Mouse (Mus musculus): ENCODE results near the gene Cnnm2. TPM values are rescaled to one million over a fixed set of nuclear protein-coding genes. Genes with fewer than 3 reads are reported as not detected.

Gene Cnnm2
- total and polyA plus RNA-seq, 3 experiments: 16.2 to 67.6 (median 27.1) TPM

GRCm38 (mm10) chr19:46848381-46849268 lies 87.2 kb downstream of the Cnnm2 start:
- Histone ChIP-seq H3K27me3 (ENCODE audit: insufficient read depth, low read length) (no peaks in the 10 kb centered on the region), H3K4me3 (ENCODE audit: low read depth, low read length) (peak overlapping the region; percentile 21; the same call in 1 of the 2 replicates), H3K4me1 (ENCODE audit: insufficient read depth, low read depth, low read length) (peaks cover 88% of the 10 kb centered on the region), H3K36me3 (replicated peaks) (peaks cover 56% of the 10 kb centered on the region), H3K9me3 (replicated peaks) (no peaks in the 10 kb centered on the region)
- ATAC-seq (ENCODE audit: extremely low read depth, insufficient number of reproducible peaks, low FRiP score, poor library complexity, severe bottlenecking) (no peak), DNase-seq (ENCODE audit: low spot score) (no peak)
- no peak for TF ChIP-seq POLR2AphosphoS5 (IDR thresholded peaks at IDR 0.05; ENCODE audit: insufficient replicate concordance, low read depth, low read length)
- no peak for TF ChIP-seq TAL1 (conservative IDR thresholded peaks at IDR 0.05; ENCODE audit: low read depth, low read length)
- TF ChIP-seq GATA2 (IDR thresholded peaks at IDR 0.05; ENCODE audit: borderline replicate concordance, low read depth, low read length): no peak
- TF ChIP-seq CTCF (IDR thresholded peaks at IDR 0.05; ENCODE audit: low read depth, low read length): no peak
- TF ChIP-seq GATA1 (IDR thresholded peaks at IDR 0.05; ENCODE audit: borderline replicate concordance, low read length): no peak

GRCm38 (mm10) chr19:46849443-46849997 lies 88.1 kb downstream of the Cnnm2 start:
- Histone ChIP-seq H3K27me3 (ENCODE audit: insufficient read depth, low read length) (no peaks in the 10 kb centered on the region), H3K4me1 (ENCODE audit: insufficient read depth, low read depth, low read length) (peaks cover 88% of the 10 kb centered on the region)
- peak; percentile 62 for DNase-seq (ENCODE audit: low spot score)

GRCm38 (mm10) chr19:46856232-46856631 lies 94.8 kb downstream of the Cnnm2 start:
- Histone ChIP-seq H3K36me3 (replicated peaks) (peaks cover 84% of the 10 kb centered on the region), H3K4me1 (ENCODE audit: insufficient read depth, low read depth, low read length) (peaks cover 82% of the 10 kb centered on the region), H3K9me3 (replicated peaks) (no peaks in the 10 kb centered on the region), H3K4me3 (ENCODE audit: low read depth, low read length) (peak overlapping the region; percentile 52; the same call in 1 of the 2 replicates), H3K27me3 (ENCODE audit: insufficient read depth, low read length) (no peaks in the 10 kb centered on the region)
- DNase-seq (ENCODE audit: low spot score) (no peak), ATAC-seq (ENCODE audit: extremely low read depth, insufficient number of reproducible peaks, low FRiP score, poor library complexity, severe bottlenecking) (no peak)
- no peak for TF ChIP-seq TAL1 (conservative IDR thresholded peaks at IDR 0.05; ENCODE audit: low read depth, low read length)
- TF ChIP-seq CTCF (IDR thresholded peaks at IDR 0.05; ENCODE audit: low read depth, low read length): no peak
- no peak for TF ChIP-seq GATA1 (IDR thresholded peaks at IDR 0.05; ENCODE audit: borderline replicate concordance, low read length)
- no peak for TF ChIP-seq GATA2 (IDR thresholded peaks at IDR 0.05; ENCODE audit: borderline replicate concordance, low read depth, low read length)
- TF ChIP-seq POLR2AphosphoS5 (IDR thresholded peaks at IDR 0.05; ENCODE audit: insufficient replicate concordance, low read depth, low read length): no peak

More at GRCm38 (mm10) chr19:46849443-46849997, 88.1 kb downstream of the Cnnm2 start:
- Histone ChIP-seq H3K9me3 (replicated peaks) (no peaks in the 10 kb centered on the region), H3K36me3 (replicated peaks) (peaks cover 58% of the 10 kb centered on the region), H3K4me3 (ENCODE audit: low read depth, low read length) (peak overlapping the region; percentile 44; the same call in 1 of the 2 replicates)
- peak; percentile 79 for ATAC-seq (ENCODE audit: extremely low read depth, insufficient number of reproducible peaks, low FRiP score, poor library complexity, severe bottlenecking)
- TF ChIP-seq TAL1 (conservative IDR thresholded peaks at IDR 0.05; ENCODE audit: low read depth, low read length): peak; percentile 88
- TF ChIP-seq CTCF (IDR thresholded peaks at IDR 0.05; ENCODE audit: low read depth, low read length): no peak

GRCm38 (mm10) chr19:46856780-46857179 lies 95.4 kb downstream of the Cnnm2 start:
- DNase-seq (ENCODE audit: low spot score): no peak
- no peak for ATAC-seq (ENCODE audit: extremely low read depth, insufficient number of reproducible peaks, low FRiP score, poor library complexity, severe bottlenecking)
- TF ChIP-seq GATA1 (IDR thresholded peaks at IDR 0.05; ENCODE audit: borderline replicate concordance, low read length): no peak
- peak; percentile 84; the same call in 1 of the 2 replicates for TF ChIP-seq GATA2 (IDR thresholded peaks at IDR 0.05; ENCODE audit: borderline replicate concordance, low read depth, low read length)
- TF ChIP-seq TAL1 (conservative IDR thresholded peaks at IDR 0.05; ENCODE audit: low read depth, low read length): no peak
- no peak for TF ChIP-seq CTCF (IDR thresholded peaks at IDR 0.05; ENCODE audit: low read depth, low read length)
- H3K4me3 ChIP-seq (ENCODE audit: low read depth, low read length): peak overlapping the region; percentile 52; the same call in 1 of the 2 replicates
- peaks cover 86% of the 10 kb centered on the region for H3K4me1 ChIP-seq (ENCODE audit: insufficient read depth, low read depth, low read length)
- no peaks in the 10 kb centered on the region for H3K27me3 ChIP-seq (ENCODE audit: insufficient read depth, low read length)
- H3K9me3 ChIP-seq (replicated peaks): no peaks in the 10 kb centered on the region
- peaks cover 85% of the 10 kb centered on the region for H3K36me3 ChIP-seq (replicated peaks)

GRCm38 (mm10) chr19:46857277-46857989 lies 96.0 kb downstream of the Cnnm2 start:
- DNase-seq (ENCODE audit: low spot score) (no peak), ATAC-seq (ENCODE audit: extremely low read depth, insufficient number of reproducible peaks, low FRiP score, poor library complexity, severe bottlenecking) (no peak)
- H3K36me3 ChIP-seq (replicated peaks): peaks cover 86% of the 10 kb centered on the region
- H3K27me3 ChIP-seq (ENCODE audit: insufficient read depth, low read length): no peaks in the 10 kb centered on the region
- TF ChIP-seq TAL1 (conservative IDR thresholded peaks at IDR 0.05; ENCODE audit: low read depth, low read length) (no peak), GATA2 (IDR thresholded peaks at IDR 0.05; ENCODE audit: borderline replicate concordance, low read depth, low read length) (no peak)
- peaks cover 89% of the 10 kb centered on the region for H3K4me1 ChIP-seq (ENCODE audit: insufficient read depth, low read depth, low read length)
- H3K9me3 ChIP-seq (replicated peaks): no peaks in the 10 kb centered on the region
- peak overlapping the region; percentile 52; the same call in 1 of the 2 replicates for H3K4me3 ChIP-seq (ENCODE audit: low read depth, low read length)

GRCm38 (mm10) chr19:46858200-46858599 lies 96.8 kb downstream of the Cnnm2 start:
- no peak for DNase-seq (ENCODE audit: low spot score)
- H3K27me3 ChIP-seq (ENCODE audit: insufficient read depth, low read length): no peaks in the 10 kb centered on the region
- H3K4me1 ChIP-seq (ENCODE audit: insufficient read depth, low read depth, low read length): peaks cover 89% of the 10 kb centered on the region

More at GRCm38 (mm10) chr19:46858200-46858599, 96.8 kb downstream of the Cnnm2 start:
- TF ChIP-seq TAL1 (conservative IDR thresholded peaks at IDR 0.05; ENCODE audit: low read depth, low read length) (no peak), GATA2 (IDR thresholded peaks at IDR 0.05; ENCODE audit: borderline replicate concordance, low read depth, low read length) (no peak), CTCF (IDR thresholded peaks at IDR 0.05; ENCODE audit: low read depth, low read length) (no peak), GATA1 (IDR thresholded peaks at IDR 0.05; ENCODE audit: borderline replicate concordance, low read length) (no peak), POLR2AphosphoS5 (IDR thresholded peaks at IDR 0.05; ENCODE audit: insufficient replicate concordance, low read depth, low read length) (no peak)
- Histone ChIP-seq H3K9me3 (replicated peaks) (no peaks in the 10 kb centered on the region), H3K36me3 (replicated peaks) (peaks cover 84% of the 10 kb centered on the region), H3K4me3 (ENCODE audit: low read depth, low read length) (no peak overlapping the region)
- ATAC-seq (ENCODE audit: extremely low read depth, insufficient number of reproducible peaks, low FRiP score, poor library complexity, severe bottlenecking): no peak
